Mouse (Mus musculus) forebrain, embryonic 10.5 days (tissue): ENCODE data around the gene Dennd4a. TPM values are rescaled to one million over a fixed set of nuclear protein-coding genes. Genes with fewer than 3 reads are reported as not detected.

Experiments used
- DNase-seq: peaks from one replicate; pipeline ENCODE4 v3.0.0-alpha.2; 2017; ENCODE audit warnings: low spot score; ENCODE audit errors: extremely low spot score
- H3K27ac ChIP-seq: fragments of 300-500 bp; sonication (generic); 2 replicates; pipeline ENCODE4 v1.5.1; 2016; ENCODE audit warnings: mild to moderate bottlenecking
- H3K27me3 ChIP-seq: fragments of 300-500 bp; sonication (generic); 2 replicates; pipeline ENCODE4 v1.6.1; 2016; ENCODE audit warnings: mild to moderate bottlenecking; ENCODE audit not compliant: poor library complexity, severe bottlenecking
- H3K36me3 ChIP-seq: fragments of 300-500 bp; sonication (generic); replicated peaks from 2 replicates; pipeline ENCODE4 v1.6.1; 2016; ENCODE audit warnings: mild to moderate bottlenecking, moderate library complexity
- H3K4me1 ChIP-seq: fragments of 300-500 bp; sonication (generic); 2 replicates; pipeline ENCODE4 v1.6.1; 2016
- H3K4me3 ChIP-seq: fragments of 300-500 bp; sonication (generic); 2 replicates; pipeline ENCODE4 v1.5.1; 2016; ENCODE audit warnings: mild to moderate bottlenecking, moderate library complexity
- H3K9me3 ChIP-seq: fragments of 300-500 bp; sonication (generic); 2 replicates; pipeline ENCODE4 v1.6.1; 2016; ENCODE audit warnings: mild to moderate bottlenecking, moderate library complexity
- WGBS: fragments of 180-500 bp; shearing (Covaris S2); methylation state at CpG from one replicate; pipeline ENCODE4 v1.1.7; 2016; 5-methylcytosine and 5-hydroxymethylcytosine counted together
- polyA plus RNA-seq: library from polyadenylated mRNA; unstranded; fragments of >200 nt; fragmentation: Nextera tagmentation; extraction: Ambion mirVana; gene quantifications from 2 replicates; pipeline ENCODE4 v1.2.1, GENCODE M21; 2016

Dennd4a gene
- polyA plus RNA-seq, 1 experiment from 2014 or later: 10.2 TPM

GRCm38 (mm10) chr9:64777441-64777987 lies 33.6 kb upstream of the Dennd4a start:
- H3K36me3 ChIP-seq: no peaks in the 10 kb centered on the region
- H3K9me3 ChIP-seq: no peaks in the 10 kb centered on the region
- no peak for DNase-seq
- no peak overlapping the region for H3K27ac ChIP-seq
- WGBS: 88% methylated on average over 4 of the region's 4 CpGs
- H3K27me3 ChIP-seq: no peaks in the 10 kb centered on the region
- H3K4me1 ChIP-seq: peaks cover 12% of the 10 kb centered on the region
- no peak overlapping the region for H3K4me3 ChIP-seq

GRCm38 (mm10) chr9:64778151-64778550 lies 33.0 kb upstream of the Dennd4a start:
- no peak for DNase-seq
- Histone ChIP-seq H3K36me3 (no peaks in the 10 kb centered on the region), H3K27ac (no peak overlapping the region), H3K27me3 (no peaks in the 10 kb centered on the region), H3K4me3 (no peak overlapping the region), H3K4me1 (peaks cover 12% of the 10 kb centered on the region), H3K9me3 (no peaks in the 10 kb centered on the region)
- WGBS: 81% methylated on average over 1 of the region's 1 CpGs

- no peak for DNase-seq
- H3K9me3 ChIP-seq: no peaks in the 10 kb centered on the region
- no peak overlapping the region for H3K4me3 ChIP-seq
- H3K4me1 ChIP-seq: peaks cover 6% of the 10 kb centered on the region
- WGBS: 45% methylated on average over 7 of the region's 7 CpGs
- no peaks in the 10 kb centered on the region for H3K27me3 ChIP-seq
- H3K27ac ChIP-seq: no peak overlapping the region
- H3K36me3 ChIP-seq: no peaks in the 10 kb centered on the region
Observed at GRCm38 (mm10) chr9:64779628-64780027, 31.5 kb upstream of the Dennd4a start.

GRCm38 (mm10) chr9:64783511-64783910 lies 27.6 kb upstream of the Dennd4a start:
- Histone ChIP-seq H3K4me1 (no peaks in the 10 kb centered on the region), H3K27me3 (no peaks in the 10 kb centered on the region), H3K27ac (no peak overlapping the region), H3K4me3 (no peak overlapping the region), H3K9me3 (no peaks in the 10 kb centered on the region), H3K36me3 (no peaks in the 10 kb centered on the region)
- DNase-seq: no peak
- WGBS: 84% methylated on average over 7 of the region's 7 CpGs

GRCm38 (mm10) chr9:64784841-64785240 lies 26.3 kb upstream of the Dennd4a start:
- Histone ChIP-seq H3K36me3 (no peaks in the 10 kb centered on the region), H3K9me3 (no peaks in the 10 kb centered on the region), H3K4me3 (no peak overlapping the region), H3K27ac (no peak overlapping the region), H3K27me3 (no peaks in the 10 kb centered on the region), H3K4me1 (no peaks in the 10 kb centered on the region)
- DNase-seq: peak; percentile 40
- 37% methylated on average over 4 of the region's 4 CpGs for WGBS

- no peak for DNase-seq
- Histone ChIP-seq H3K4me3 (no peak overlapping the region), H3K36me3 (no peaks in the 10 kb centered on the region), H3K4me1 (no peaks in the 10 kb centered on the region), H3K27ac (no peak overlapping the region), H3K27me3 (no peaks in the 10 kb centered on the region), H3K9me3 (no peaks in the 10 kb centered on the region)
- 92% methylated on average over 9 of the region's 9 CpGs for WGBS
Observed at GRCm38 (mm10) chr9:64786216-64786905, 24.8 kb upstream of the Dennd4a start.

GRCm38 (mm10) chr9:64788070-64788469 lies 23.1 kb upstream of the Dennd4a start:
- Histone ChIP-seq H3K4me1 (no peaks in the 10 kb centered on the region), H3K4me3 (no peak overlapping the region), H3K27me3 (no peaks in the 10 kb centered on the region), H3K9me3 (no peaks in the 10 kb centered on the region), H3K36me3 (no peaks in the 10 kb centered on the region), H3K27ac (no peak overlapping the region)
- WGBS: 90% methylated on average over 7 of the region's 7 CpGs
- DNase-seq: no peak

GRCm38 (mm10) chr9:64789341-64789761 lies 21.8 kb upstream of the Dennd4a start:
- 85% methylated on average over 13 of the region's 13 CpGs for WGBS

GRCm38 (mm10) chr9:64789887-64790400 lies 21.2 kb upstream of the Dennd4a start:
- no peak for DNase-seq
- WGBS: 83% methylated on average over 10 of the region's 10 CpGs

More at GRCm38 (mm10) chr9:64789341-64789761, 21.8 kb upstream of the Dennd4a start:
- no peak overlapping the region for H3K27ac ChIP-seq
- H3K4me1 ChIP-seq: no peaks in the 10 kb centered on the region
- H3K9me3 ChIP-seq: no peaks in the 10 kb centered on the region
- DNase-seq: no peak
- H3K27me3 ChIP-seq: no peaks in the 10 kb centered on the region
- H3K36me3 ChIP-seq: no peaks in the 10 kb centered on the region
- H3K4me3 ChIP-seq: no peak overlapping the region

GRCm38 (mm10) chr9:64790673-64791660 lies 20.2 kb upstream of the Dennd4a start:
- no peak overlapping the region for H3K4me3 ChIP-seq
- 90% methylated on average over 7 of the region's 7 CpGs for WGBS
- DNase-seq: no peak
- no peak overlapping the region for H3K27ac ChIP-seq
- H3K36me3 ChIP-seq: no peaks in the 10 kb centered on the region
- H3K9me3 ChIP-seq: no peaks in the 10 kb centered on the region
- H3K4me1 ChIP-seq: no peaks in the 10 kb centered on the region
- no peaks in the 10 kb centered on the region for H3K27me3 ChIP-seq

More at GRCm38 (mm10) chr9:64789887-64790400, 21.2 kb upstream of the Dennd4a start:
- no peaks in the 10 kb centered on the region for H3K36me3 ChIP-seq
- H3K4me1 ChIP-seq: no peaks in the 10 kb centered on the region
- H3K27me3 ChIP-seq: no peaks in the 10 kb centered on the region
- H3K9me3 ChIP-seq: no peaks in the 10 kb centered on the region
- no peak overlapping the region for H3K27ac ChIP-seq
- H3K4me3 ChIP-seq: no peak overlapping the region

GRCm38 (mm10) chr9:64791676-64792075 lies 19.5 kb upstream of the Dennd4a start:
- no peaks in the 10 kb centered on the region for H3K4me1 ChIP-seq
- H3K36me3 ChIP-seq: no peaks in the 10 kb centered on the region
- H3K27me3 ChIP-seq: no peaks in the 10 kb centered on the region
- no peak for DNase-seq
- H3K9me3 ChIP-seq: no peaks in the 10 kb centered on the region
- 87% methylated on average over 1 of the region's 1 CpGs for WGBS
- H3K4me3 ChIP-seq: no peak overlapping the region
- no peak overlapping the region for H3K27ac ChIP-seq

- H3K4me3 ChIP-seq: no peak overlapping the region
- no peak overlapping the region for H3K27ac ChIP-seq
- no peak for DNase-seq
- H3K9me3 ChIP-seq: no peaks in the 10 kb centered on the region
- no peaks in the 10 kb centered on the region for H3K4me1 ChIP-seq
- H3K36me3 ChIP-seq: no peaks in the 10 kb centered on the region
- WGBS: 80% methylated on average over 10 of the region's 10 CpGs
- no peaks in the 10 kb centered on the region for H3K27me3 ChIP-seq
Observed at GRCm38 (mm10) chr9:64792379-64793274, 18.5 kb upstream of the Dennd4a start.
